Mouse (Mus musculus): ENCODE results near the gene Arhgap42.

The Arhgap42 gene

GRCm38 (mm10) chr9:9208205-9208604, 30.7 kb downstream of the Arhgap42 start:
- no peak for DNase-seq

DNA sequence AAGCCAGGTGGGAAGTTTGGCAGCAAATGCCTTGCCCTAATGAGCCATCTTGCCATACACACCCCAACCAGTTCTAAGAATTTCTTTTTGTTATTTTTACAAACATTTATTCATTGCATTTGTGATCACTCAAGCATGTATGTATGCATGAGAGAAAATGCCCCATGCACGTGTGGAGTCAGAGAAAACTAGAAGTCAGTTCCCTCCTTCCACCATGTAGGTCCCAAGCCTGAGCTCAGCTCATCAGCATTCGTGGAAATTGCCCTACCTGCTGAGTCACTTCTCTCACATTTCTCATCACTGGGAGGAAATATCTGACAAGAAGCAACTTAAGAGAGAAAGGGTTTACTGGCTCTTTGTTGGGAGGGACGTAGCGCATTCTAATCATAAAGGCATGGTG, 31.6 kb downstream of the Arhgap42 start:
- DNase-seq = no peak

- DNase-seq = no peak
Measured at GRCm38 (mm10) chr9:9200827-9201388, 38.0 kb downstream of the Arhgap42 start.

- DNase-seq = no peak
Measured at GRCm38 (mm10) chr9:9199170-9199841, 39.6 kb downstream of the Arhgap42 start.

DNA sequence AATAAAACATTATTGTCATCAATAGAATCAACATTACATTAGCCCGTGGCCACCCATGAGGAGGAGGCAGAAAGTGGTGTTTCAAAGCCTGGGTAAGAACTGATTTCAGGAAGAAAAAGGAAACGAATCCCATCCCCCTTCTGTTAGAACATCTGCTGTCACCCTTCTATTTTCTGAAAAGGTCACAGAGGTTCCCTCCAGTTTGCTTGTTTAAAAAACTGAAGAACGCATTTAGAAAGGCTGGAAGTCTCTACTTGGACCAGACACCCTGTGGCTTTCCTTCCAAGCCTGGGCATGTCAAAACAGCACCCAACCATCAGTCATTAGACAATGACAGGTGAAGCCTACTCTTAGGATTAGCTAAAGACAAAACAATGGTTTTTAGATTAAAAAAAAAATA, 40.3 kb downstream of the Arhgap42 start:
- no peak for DNase-seq

- no peak for DNase-seq
Measured at GRCm38 (mm10) chr9:9196046-9196445, 42.9 kb downstream of the Arhgap42 start.

DNA sequence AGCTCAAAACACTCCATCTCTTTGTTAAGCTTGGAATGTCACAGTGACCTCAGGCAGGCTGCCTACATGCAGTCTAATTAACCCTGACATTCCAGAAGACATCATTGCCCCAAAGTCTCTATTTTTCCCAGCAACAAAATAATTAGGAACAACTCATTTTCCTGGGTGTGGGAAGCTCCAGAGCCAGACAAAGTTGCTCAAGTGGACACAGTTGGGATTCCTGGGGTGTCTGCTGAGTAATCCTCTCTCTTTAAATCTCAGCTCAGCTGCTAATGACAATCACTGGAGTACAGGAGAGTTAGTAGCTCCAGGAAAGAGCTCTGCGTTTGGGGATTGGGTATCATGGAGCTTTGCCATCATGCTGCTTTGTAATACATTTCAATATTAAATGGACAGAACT, 44.4 kb downstream of the Arhgap42 start:
- DNase-seq = no peak

DNA sequence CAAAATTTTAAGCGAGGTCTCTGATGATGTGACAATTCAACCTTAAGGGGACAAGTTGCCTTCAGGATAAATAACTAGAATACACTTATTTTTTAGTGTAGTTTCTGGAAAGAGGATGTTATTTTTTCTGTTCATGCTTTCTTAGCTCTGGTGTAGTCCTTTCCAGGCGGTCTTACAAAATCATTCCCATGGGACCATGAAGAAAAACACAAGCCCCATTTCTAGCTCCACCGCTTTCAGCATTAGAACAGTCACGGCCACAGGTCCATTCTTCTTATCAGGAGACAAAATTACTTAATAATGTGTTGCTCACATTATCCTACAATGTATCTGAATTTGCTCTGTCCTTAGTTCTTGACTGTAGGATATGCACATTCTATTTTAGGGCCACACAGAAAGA, 46.2 kb downstream of the Arhgap42 start:
- DNase-seq = no peak

DNA sequence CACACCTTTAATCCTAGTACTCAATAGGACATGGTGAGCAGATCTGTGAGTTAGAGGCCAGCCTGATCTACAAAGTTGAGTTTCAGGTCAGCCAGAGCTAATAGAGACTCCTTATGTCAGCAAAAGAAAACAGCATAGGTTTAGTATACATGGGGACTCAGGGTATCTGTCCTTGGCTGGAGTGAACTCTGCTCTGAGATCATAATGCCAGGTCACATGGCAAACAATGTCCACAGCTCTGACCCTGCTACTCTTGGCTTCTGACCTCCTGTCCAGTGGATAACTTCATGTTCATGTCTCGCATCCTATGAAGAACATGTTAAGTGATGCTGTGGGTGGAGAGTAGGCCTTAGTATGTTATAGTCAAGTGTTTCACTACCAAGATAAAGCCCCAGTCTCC, 48.1 kb downstream of the Arhgap42 start:
- DNase-seq = no peak

DNA sequence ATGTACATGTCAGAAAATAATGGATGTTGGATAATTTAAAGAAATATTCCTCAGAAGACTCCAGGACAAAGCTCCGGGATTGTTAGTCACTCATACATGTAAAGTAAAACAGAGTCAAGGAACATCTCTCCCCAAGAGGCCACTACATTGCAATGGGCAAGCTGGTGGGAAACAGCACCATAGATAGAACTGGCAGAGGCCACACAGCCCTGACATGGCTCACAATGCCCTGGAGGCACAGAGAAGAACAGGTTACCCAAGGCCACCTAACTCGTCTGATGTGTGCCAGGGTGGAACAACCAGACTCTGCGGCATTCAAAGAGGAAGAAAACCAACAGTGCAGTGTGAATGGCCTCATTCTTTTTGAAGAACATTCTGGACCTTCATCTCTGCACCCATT, 50.7 kb downstream of the Arhgap42 start:
- DNase-seq = no peak

GRCm38 (mm10) chr9:9177745-9178144, 61.2 kb downstream of the Arhgap42 start:
- no peak for DNase-seq

- no peak for DNase-seq
Measured at GRCm38 (mm10) chr9:9174924-9175323, 64.0 kb downstream of the Arhgap42 start.

- no peak for DNase-seq
Measured at GRCm38 (mm10) chr9:9174206-9174605, 64.7 kb downstream of the Arhgap42 start.

DNA sequence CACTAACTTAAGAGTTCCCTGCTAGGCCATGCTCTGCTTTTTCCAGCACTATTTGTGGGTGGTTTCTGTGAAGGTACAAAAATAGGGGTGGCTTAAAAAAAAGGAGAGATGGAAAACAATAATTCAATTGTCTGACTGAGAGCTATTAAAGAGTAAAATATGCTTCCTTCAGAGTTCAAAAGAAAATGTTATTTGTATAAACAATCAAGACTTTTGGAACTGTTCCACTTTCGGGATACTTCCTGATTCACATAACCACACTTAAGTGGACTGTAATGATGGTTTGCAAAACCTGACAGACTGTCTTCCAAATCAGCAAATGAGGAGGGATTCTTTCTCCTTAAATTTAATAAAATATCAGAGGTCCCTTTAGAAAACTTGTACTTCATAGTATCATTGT, 65.8 kb downstream of the Arhgap42 start:
- DNase-seq = no peak

DNA sequence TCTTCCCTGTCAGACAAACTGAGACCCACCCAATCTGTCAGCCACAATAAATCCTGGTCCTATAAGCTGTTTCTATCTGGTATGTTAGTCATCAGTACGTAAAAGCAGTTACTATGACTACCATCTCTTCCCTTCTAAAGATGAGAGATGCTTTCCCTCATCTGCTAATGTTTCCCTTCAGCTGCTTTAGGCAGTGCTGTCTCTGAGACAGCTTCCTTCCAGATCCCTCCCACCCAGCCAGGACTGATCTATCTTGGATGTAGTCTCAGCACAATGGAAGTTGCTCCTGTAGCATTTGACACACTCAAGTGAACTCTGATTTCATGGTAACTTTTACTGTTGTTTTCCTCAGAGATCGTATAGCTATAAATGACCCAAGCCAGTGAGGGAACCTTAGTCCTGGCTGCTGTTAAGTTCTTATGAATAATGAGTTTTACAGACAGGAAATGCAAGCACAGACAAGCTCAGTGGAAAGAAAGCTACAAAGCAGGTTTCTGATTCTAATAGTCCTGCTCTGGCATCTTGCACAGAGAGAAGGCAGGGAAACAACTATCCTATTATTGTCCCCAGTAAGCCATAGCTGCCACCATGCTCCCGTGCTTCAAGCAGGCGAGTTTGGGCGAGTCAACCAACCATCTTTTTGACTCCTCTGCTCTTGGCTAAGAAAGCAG, 67.6 kb downstream of the Arhgap42 start:
- DNase-seq = no peak

DNA sequence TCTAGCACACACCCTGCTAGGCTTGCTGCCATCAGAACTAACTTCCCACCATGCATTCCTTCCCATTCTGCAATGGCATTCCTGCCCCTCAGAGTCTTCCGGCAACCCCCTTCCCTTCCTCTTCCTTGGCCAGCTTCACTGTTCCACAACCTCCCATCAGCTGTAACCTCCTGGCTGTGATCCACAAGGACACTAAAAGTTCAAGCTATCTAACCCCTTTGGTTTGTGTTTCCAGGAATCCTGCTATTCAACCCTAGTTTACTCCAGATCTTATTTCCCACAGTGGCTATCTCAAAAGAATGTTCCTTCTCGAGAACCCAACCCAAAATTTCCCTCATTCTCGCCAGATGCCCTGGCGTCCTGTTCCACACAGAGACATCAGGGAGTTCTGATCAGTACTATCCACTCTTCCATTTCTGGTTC, 73.2 kb downstream of the Arhgap42 start:
- no peak for DNase-seq

DNA sequence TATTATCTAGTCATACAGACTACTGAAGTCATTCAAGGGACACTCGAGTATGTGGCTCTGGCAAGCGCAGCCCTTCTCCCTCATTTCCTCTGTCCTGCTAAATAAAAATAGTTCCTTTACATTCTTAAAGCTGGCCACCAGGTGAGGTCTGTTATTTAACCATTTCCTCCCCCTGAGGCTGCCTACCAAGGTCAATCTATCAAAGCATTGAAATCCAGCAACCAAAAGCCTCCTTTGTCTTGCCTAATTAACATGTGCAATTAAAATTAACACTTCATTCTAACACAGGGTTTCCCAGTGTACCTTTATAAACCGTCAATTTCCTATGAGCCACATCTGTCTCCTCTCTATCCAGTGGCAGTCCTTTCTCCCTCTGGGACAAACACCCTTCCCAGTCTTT, 78.2 kb downstream of the Arhgap42 start:
- DNase-seq = no peak

- no peak for DNase-seq
Measured at GRCm38 (mm10) chr9:9158241-9158640, 80.7 kb downstream of the Arhgap42 start.

- no peak for DNase-seq
Measured at GRCm38 (mm10) chr9:9157425-9157824, 81.5 kb downstream of the Arhgap42 start.

GRCm38 (mm10) chr9:9154636-9155035, 84.3 kb downstream of the Arhgap42 start:
- DNase-seq = no peak

DNA sequence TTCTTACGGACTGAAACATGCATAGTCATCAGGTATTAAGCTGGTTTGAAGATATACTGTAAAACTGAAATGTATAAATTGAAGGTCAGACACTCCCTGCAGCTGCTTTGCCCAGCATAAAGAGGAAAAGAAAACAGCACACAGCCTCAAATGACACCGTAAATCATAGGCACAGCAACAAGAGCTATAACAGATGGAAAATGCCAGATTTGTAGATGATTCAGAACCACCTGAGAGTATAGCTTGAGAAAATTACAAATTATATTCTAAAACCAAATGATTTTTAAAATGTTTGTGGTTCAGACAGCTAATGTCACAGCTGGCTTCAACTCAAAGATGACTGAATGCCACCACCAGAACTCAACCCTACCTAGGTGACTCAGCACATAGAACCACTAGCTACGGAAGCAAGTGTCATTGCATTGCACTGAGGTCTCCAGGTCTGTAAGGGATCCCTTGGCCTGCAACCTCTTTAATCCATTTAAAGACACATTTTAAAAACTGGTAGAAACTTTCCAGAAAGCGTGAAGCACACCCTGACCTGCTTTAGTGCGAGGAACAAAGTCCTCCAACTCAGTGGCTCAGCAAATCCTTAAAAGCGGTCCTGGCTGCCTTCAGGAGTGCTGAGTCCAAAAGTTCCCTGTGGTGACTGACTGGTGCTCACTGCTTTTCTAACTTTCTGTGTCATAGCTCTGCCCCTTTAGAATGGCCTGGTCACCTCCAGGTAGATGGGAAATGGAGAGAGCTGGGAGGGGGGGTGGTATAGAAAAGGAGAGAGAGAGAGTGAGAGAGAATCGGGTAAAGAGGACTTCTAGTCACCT, 94.4 kb downstream of the Arhgap42 start:
- DNase-seq = no peak

DNA sequence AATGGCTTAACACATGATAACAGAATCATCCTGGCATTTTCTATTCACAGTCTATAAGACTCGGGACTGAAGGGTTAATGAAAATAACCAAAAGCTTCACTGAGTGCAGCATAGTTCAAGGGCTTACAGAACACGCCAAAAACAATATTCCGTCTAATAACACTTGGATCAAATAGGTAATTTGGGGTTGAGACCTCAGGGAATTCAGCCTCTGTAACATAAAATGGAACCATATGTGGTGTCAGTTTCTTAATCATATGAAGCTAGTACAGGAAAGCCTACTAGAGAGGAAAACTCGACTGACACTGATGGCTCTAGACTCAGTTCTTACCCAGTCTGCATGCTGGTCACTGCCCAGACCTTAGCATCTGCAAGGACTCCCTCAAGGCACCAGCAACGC, 95.8 kb downstream of the Arhgap42 start:
- no peak for DNase-seq

DNA sequence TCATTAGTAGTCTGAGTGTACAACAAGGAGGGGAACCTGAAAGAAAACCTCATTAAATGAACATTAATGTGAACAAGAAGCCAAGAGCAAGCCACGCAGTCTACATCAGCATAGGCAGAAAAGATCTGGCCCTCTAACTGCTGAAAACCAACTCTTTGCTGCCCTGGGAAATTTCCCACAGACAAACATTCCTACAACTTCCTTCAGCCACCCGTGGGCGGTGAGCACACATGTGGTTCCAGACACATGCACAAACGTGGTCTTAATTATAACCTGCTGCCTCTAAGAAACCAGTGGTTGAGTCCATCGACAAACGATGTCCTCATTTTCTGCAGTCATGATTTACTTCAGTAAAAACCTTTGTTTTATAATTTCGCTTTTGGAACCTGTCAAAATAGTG, 96.3 kb downstream of the Arhgap42 start:
- no peak for DNase-seq

- no peak for DNase-seq
Measured at GRCm38 (mm10) chr9:9142144-9142543, 96.8 kb downstream of the Arhgap42 start.

Data from cerebellum, adult 8-10 months (tissue).